10 mouse cellular contexts compared by ENCODE assay signal in genomic region chr4:107127901-107128669, GRCm38 (mm10). TPM values are rescaled to one million over a fixed set of nuclear protein-coding genes. Genes with fewer than 3 reads are reported as not detected.
DNase-seq lines count a peak whose midpoint lies in the region; ATAC-seq and TF ChIP-seq lines count a peak whose summit lies in the region.
"Had no signal": no experiment of that assay in that cellular context is flagged by ENCODE, and none has a peak within 500 bp of the region (broad histone marks: within the 10 kb centered on the region; RNA-seq: fewer than 3 reads in every experiment).

No protein-coding gene starts in this region.

- peak overlapping the region; percentile 75 for H3K27ac ChIP-seq in forebrain, embryonic 10.5 days
- no peak overlapping the region for H3K27ac ChIP-seq in forebrain, postnatal 0 days (ENCODE audit: low read depth, low read length)
- H3K27ac ChIP-seq in hindbrain, embryonic 16.5 days (ENCODE audit: low read depth, low read length) = no peak overlapping the region
- peak overlapping the region; percentile 38; the same call in 1 of the 2 replicates for H3K27ac ChIP-seq in neural tube, embryonic 13.5 days (replicated peaks)
- H3K27ac ChIP-seq: limb, embryonic 13.5 days had no signal

- H3K27me3 ChIP-seq in forebrain, embryonic 10.5 days (ENCODE audit: poor library complexity, severe bottlenecking) = peaks cover 21% of the 10 kb centered on the region; the same call in 1 of the 2 replicates
- no peaks in the 10 kb centered on the region for H3K27me3 ChIP-seq in forebrain, postnatal 0 days (ENCODE audit: insufficient read depth, low read length)
- no peaks in the 10 kb centered on the region for H3K27me3 ChIP-seq in hindbrain, embryonic 16.5 days (replicated peaks; ENCODE audit: control insufficient read depth, insufficient read depth, low read length)
- no peaks in the 10 kb centered on the region for H3K27me3 ChIP-seq in neural tube, embryonic 13.5 days
- H3K27me3 ChIP-seq: limb, embryonic 13.5 days had no signal

- no peak for TF ChIP-seq CTCF in forebrain, postnatal 0 days (IDR thresholded peaks at IDR 0.05; ENCODE audit: low read depth)

- no peak overlapping the region for H3K9ac ChIP-seq in forebrain, postnatal 0 days
- no peak overlapping the region for H3K9ac ChIP-seq in hindbrain, embryonic 16.5 days (ENCODE audit: low read depth, low read length)
- 0 out of 2 replicates have a peak overlapping the region, but pooled peaks have one; percentile 17 for H3K9ac ChIP-seq in neural tube, embryonic 13.5 days
- H3K9ac ChIP-seq: limb, embryonic 13.5 days had no signal

- H3K9me3 ChIP-seq in forebrain, embryonic 10.5 days = no peaks in the 10 kb centered on the region
- H3K9me3 ChIP-seq in forebrain, postnatal 0 days (ENCODE audit: low read length) = no peaks in the 10 kb centered on the region
- H3K9me3 ChIP-seq in hindbrain, embryonic 16.5 days (ENCODE audit: control insufficient read depth, low read length) = no peaks in the 10 kb centered on the region
- no peaks in the 10 kb centered on the region for H3K9me3 ChIP-seq in neural tube, embryonic 13.5 days
- H3K9me3 ChIP-seq: limb, embryonic 13.5 days had no signal

- no peak for ATAC-seq in forebrain, postnatal 0 days
- peak; percentile 38; the same call in 1 of the 2 replicates for ATAC-seq in hindbrain, embryonic 16.5 days
- 0 out of 2 replicates have a peak, but pooled peaks have one; percentile 20 for ATAC-seq in neural tube, embryonic 13.5 days (ENCODE audit: low read depth)

- 16% methylated on average over 13 of the region's 13 CpGs for WGBS in forebrain, embryonic 10.5 days
- WGBS in forebrain, postnatal 0 days = 18% methylated on average over 13 of the region's 13 CpGs
- 21% methylated on average over 13 of the region's 13 CpGs for WGBS in hindbrain, embryonic 16.5 days
- WGBS in neural tube, embryonic 13.5 days = 28% methylated on average over 13 of the region's 13 CpGs

- H3K4me3 ChIP-seq in forebrain, embryonic 10.5 days = no peak overlapping the region
- no peak overlapping the region for H3K4me3 ChIP-seq in forebrain, postnatal 0 days (ENCODE audit: low read depth, low read length)
- H3K4me3 ChIP-seq in hindbrain, embryonic 16.5 days (ENCODE audit: low read length) = no peak overlapping the region
- no peak overlapping the region for H3K4me3 ChIP-seq in neural tube, embryonic 13.5 days
- H3K4me3 ChIP-seq: limb, embryonic 13.5 days had no signal

- H3K36me3 ChIP-seq in forebrain, embryonic 10.5 days (replicated peaks) = no peaks in the 10 kb centered on the region
- no peaks in the 10 kb centered on the region for H3K36me3 ChIP-seq in forebrain, postnatal 0 days (ENCODE audit: insufficient read depth)
- no peaks in the 10 kb centered on the region for H3K36me3 ChIP-seq in hindbrain, embryonic 16.5 days (ENCODE audit: control insufficient read depth, insufficient read depth, low read length)
- H3K36me3 ChIP-seq in neural tube, embryonic 13.5 days = no peaks in the 10 kb centered on the region
- H3K36me3 ChIP-seq: limb, embryonic 13.5 days had no signal

- peak; percentile 46 for DNase-seq in forebrain, embryonic 10.5 days (ENCODE audit: extremely low spot score, low spot score)
- no peak for DNase-seq in forebrain, postnatal 0 days
- DNase-seq in cerebellum, postnatal 36 days = peak; percentile 54 to 63
- DNase-seq in spleen, postnatal 14 days (ENCODE audit: low spot score in 2 of 2) = no peak
- no peak for DNase-seq in heart, postnatal 25 days (ENCODE audit: low spot score)
- no peak for DNase-seq in heart, adult 9 months (ENCODE audit: low spot score in 2 of 2)

- H3K4me1 ChIP-seq in forebrain, embryonic 10.5 days = peaks cover 68% of the 10 kb centered on the region
- H3K4me1 ChIP-seq in forebrain, postnatal 0 days (ENCODE audit: insufficient read depth) = no peaks in the 10 kb centered on the region
- peaks cover 3% of the 10 kb centered on the region; the same call in 1 of the 2 replicates for H3K4me1 ChIP-seq in hindbrain, embryonic 16.5 days (ENCODE audit: control insufficient read depth, insufficient read depth, low read depth, low read length)
- H3K4me1 ChIP-seq in neural tube, embryonic 13.5 days (replicated peaks) = peaks cover 70% of the 10 kb centered on the region

- intact Hi-C loops in heart, postnatal 25 days (cut with DNase I) = no loop called here

- H3K4me2 ChIP-seq in forebrain, postnatal 0 days (ENCODE audit: low read depth) = no peak overlapping the region
- no peak overlapping the region for H3K4me2 ChIP-seq in hindbrain, embryonic 16.5 days (ENCODE audit: low read length)
- H3K4me2 ChIP-seq in neural tube, embryonic 13.5 days = no peak overlapping the region
- H3K4me2 ChIP-seq: limb, embryonic 13.5 days had no signal

RNA-seq across cellular contexts. Expression of gene Cdcp2, which starts 31.4 kb away (rescaled TPM):
- 0.06 TPM in 1 of 2 replicates, not detected in the other for polyA plus RNA-seq in forebrain, embryonic 10.5 days (2016; fragmentation: Nextera tagmentation; extraction: Ambion mirVana)
- total RNA-seq in forebrain, postnatal 0 days (2014; rRNA removed) = not detected in 2 replicates
- polyA plus RNA-seq in forebrain, postnatal 0 days (2015; fragmentation: Nextera tagmentation; extraction: Ambion mirVana) = 0.09 TPM in 1 of 2 replicates, not detected in the other
- polyA plus RNA-seq in hindbrain, embryonic 16.5 days (2015; fragmentation: Nextera tagmentation; extraction: Ambion mirVana) = 0.08 TPM in 1 of 2 replicates, not detected in the other
- not detected in 2 replicates for polyA plus RNA-seq in neural tube, embryonic 13.5 days (2015; fragmentation: Nextera tagmentation; extraction: Ambion mirVana)
- not detected for total RNA-seq in heart, postnatal 25 days (2021)
- total RNA-seq: neutrophil, adult 5-6 weeks had no signal

RNA-seq across cellular contexts. Expression of gene Tmem59, which starts 50.1 kb away (rescaled TPM):
- polyA plus RNA-seq in forebrain, embryonic 10.5 days (2016; fragmentation: Nextera tagmentation; extraction: Ambion mirVana) = 244 and 249 TPM in 2 replicates
- 126 and 134 TPM in 2 replicates for total RNA-seq in forebrain, postnatal 0 days (2014; rRNA removed)
- 361 and 363 TPM in 2 replicates for polyA plus RNA-seq in forebrain, postnatal 0 days (2015; fragmentation: Nextera tagmentation; extraction: Ambion mirVana)
- polyA plus RNA-seq in hindbrain, embryonic 16.5 days (2015; fragmentation: Nextera tagmentation; extraction: Ambion mirVana) = 383 and 394 TPM in 2 replicates
- 441 and 449 TPM in 2 replicates for polyA plus RNA-seq in neural tube, embryonic 13.5 days (2015; fragmentation: Nextera tagmentation; extraction: Ambion mirVana)
- total RNA-seq in heart, postnatal 25 days (2021) = 100 to 1,000 TPM; 114 to 137 TPM

RNA-seq across cellular contexts. Expression of gene Tceanc2, which starts 50.8 kb away (rescaled TPM):
- 21.4 and 33.5 TPM in 2 replicates for polyA plus RNA-seq in forebrain, embryonic 10.5 days (2016; fragmentation: Nextera tagmentation; extraction: Ambion mirVana)
- 13.4 and 22.3 TPM in 2 replicates for total RNA-seq in forebrain, postnatal 0 days (2014; rRNA removed)
- polyA plus RNA-seq in forebrain, postnatal 0 days (2015; fragmentation: Nextera tagmentation; extraction: Ambion mirVana) = 26.5 and 35.4 TPM in 2 replicates
- 16.5 and 26.4 TPM in 2 replicates for polyA plus RNA-seq in hindbrain, embryonic 16.5 days (2015; fragmentation: Nextera tagmentation; extraction: Ambion mirVana)
- polyA plus RNA-seq in neural tube, embryonic 13.5 days (2015; fragmentation: Nextera tagmentation; extraction: Ambion mirVana) = 20.5 and 36.9 TPM in 2 replicates
- total RNA-seq in heart, postnatal 25 days (2021) = 10 to 100 TPM; 10.7 to 14.2 TPM

Comparison
In these comparisons a context has a peak if more than half of its experiments do, and no peak if none do; other contexts are left out.
1. DNase-seq: peak in forebrain, embryonic 10.5 days (single experiment) and cerebellum, postnatal 36 days (2 of 2); none in forebrain, postnatal 0 days (single experiment), spleen, postnatal 14 days (0 of 2), heart, postnatal 25 days (single experiment) and heart, adult 9 months (0 of 2).
2. H3K27ac ChIP-seq: peak in forebrain, embryonic 10.5 days (single experiment) and neural tube, embryonic 13.5 days (single experiment); none in forebrain, postnatal 0 days (single experiment) and hindbrain, embryonic 16.5 days (single experiment).